Mouse (Mus musculus) cortical plate, adult 2 months (tissue): ENCODE measurements at regions not wholly inside any gene's neighbourhood (a gene's known extent, or its start where the extent isn't known, plus 50 kb on each side); places are given as distances from the start of the nearest gene placed in this dataset.

Experiments
- H3K27ac ChIP-seq: fragments of 200-500 bp; 2 replicates; pipeline ENCODE4 v1.5.1; 2012; ENCODE audit warnings: low read length, control low read depth, inconsistent platforms; ENCODE audit not compliant: insufficient read depth
- H3K4me1 ChIP-seq: fragments of 200-500 bp; 2 replicates; pipeline ENCODE4 v1.6.1; 2011; ENCODE audit warnings: low read length; ENCODE audit not compliant: control insufficient read depth, insufficient read depth
- H3K4me3 ChIP-seq: fragments of 200-500 bp; 2 replicates; pipeline ENCODE4 v1.5.1; 2011; ENCODE audit warnings: mild to moderate bottlenecking, low read length, control low read depth; ENCODE audit not compliant: insufficient read depth
- CTCF ChIP-seq: fragments of 200-500 bp; IDR thresholded peaks from 2 replicates; pipeline ENCODE4 v1.5.1; 2011; ENCODE audit warnings: mild to moderate bottlenecking, control low read depth, low read length; ENCODE audit not compliant: insufficient read depth; ENCODE audit errors: extremely low read depth
- POLR2A ChIP-seq: fragments of 200-500 bp; IDR thresholded peaks from 2 replicates; pipeline ENCODE4 v1.6.1; 2011; ENCODE audit warnings: mild to moderate bottlenecking, low read length, control low read depth; ENCODE audit not compliant: insufficient read depth; ENCODE audit errors: extremely low read depth

- H3K4me1 ChIP-seq: no peaks in the 10 kb centered on the region
Measured at GRCm38 (mm10) chr8:126649305-126649704, 55.5 kb upstream of the Irf2bp2 start.

GRCm38 (mm10) chr8:126647350-126647749, 53.6 kb upstream of the Irf2bp2 start:
- Histone ChIP-seq H3K27ac (no peak overlapping the region), H3K4me3 (no peak overlapping the region), H3K4me1 (no peaks in the 10 kb centered on the region)
- TF ChIP-seq CTCF: no peak
- no peak for TF ChIP-seq POLR2A

More at GRCm38 (mm10) chr8:126649305-126649704, 55.5 kb upstream of the Irf2bp2 start:
- Histone ChIP-seq H3K27ac (no peak overlapping the region), H3K4me3 (no peak overlapping the region)
- TF ChIP-seq CTCF (no peak), POLR2A (no peak)

GRCm38 (mm10) chr8:126646604-126647311, 53.0 kb upstream of the Irf2bp2 start:
- Histone ChIP-seq H3K4me3 (no peak overlapping the region), H3K4me1 (no peaks in the 10 kb centered on the region), H3K27ac (no peak overlapping the region)
- TF ChIP-seq POLR2A (no peak), CTCF (no peak)

GRCm38 (mm10) chr8:126644179-126644578, 50.4 kb upstream of the Irf2bp2 start:
- no peaks in the 10 kb centered on the region for H3K4me1 ChIP-seq
- no peak overlapping the region for H3K27ac ChIP-seq
- TF ChIP-seq POLR2A (no peak), CTCF (no peak)
- H3K4me3 ChIP-seq: no peak overlapping the region
